Mouse (Mus musculus) testis, adult 2 months (tissue): ENCODE results near the gene Purb. TPM values are rescaled to one million over a fixed set of nuclear protein-coding genes. Genes with fewer than 3 reads are reported as not detected.

Source experiments
- H3K27ac ChIP-seq: fragments of 200-500 bp; 2 replicates; pipeline ENCODE4 v1.5.1; 2012; ENCODE audit warnings: low read depth, low read length; ENCODE audit not compliant: control insufficient read depth, insufficient read depth
- H3K27me3 ChIP-seq: fragments of 200-500 bp; 2 replicates; pipeline ENCODE4 v1.6.1; 2012; ENCODE audit warnings: mild to moderate bottlenecking, low read length, moderate library complexity; ENCODE audit not compliant: control insufficient read depth, insufficient read depth
- H3K36me3 ChIP-seq: fragments of 200-500 bp; 2 replicates; pipeline ENCODE4 v1.6.1; 2012; ENCODE audit warnings: mild to moderate bottlenecking, low read length; ENCODE audit not compliant: control insufficient read depth, insufficient read depth
- H3K4me1 ChIP-seq: fragments of 200-500 bp; 2 replicates; pipeline ENCODE4 v1.6.1; 2012; ENCODE audit warnings: low read length; ENCODE audit not compliant: control insufficient read depth, insufficient read depth
- H3K4me3 ChIP-seq: fragments of 200-500 bp; 2 replicates; pipeline ENCODE4 v1.5.1; 2012; ENCODE audit warnings: low read depth, mild to moderate bottlenecking, low read length, moderate library complexity, mixed read lengths; ENCODE audit not compliant: control insufficient read depth
- CTCF ChIP-seq: fragments of 200-500 bp; IDR thresholded peaks from 2 replicates; pipeline ENCODE4 v1.5.1; 2012; ENCODE audit warnings: low read depth, mild to moderate bottlenecking, inconsistent platforms, low read length, moderate library complexity; ENCODE audit not compliant: control insufficient read depth, insufficient read depth, insufficient replicate concordance
- POLR2A ChIP-seq: fragments of 200-500 bp; IDR thresholded peaks from 2 replicates; pipeline ENCODE4 v1.6.1; 2012; ENCODE audit warnings: low read depth, mild to moderate bottlenecking, inconsistent platforms, low read length, moderate library complexity; ENCODE audit not compliant: control insufficient read depth
- polyA plus RNA-seq: library from polyadenylated mRNA; depleted of rRNA; stranded (reverse); fragments of >200 nt; gene quantifications from 2 replicates; pipeline ENCODE4 v1.2.3, GENCODE M21; 2012

Purb gene
- polyA plus RNA-seq, 1 experiment = 6.0 TPM

DNA sequence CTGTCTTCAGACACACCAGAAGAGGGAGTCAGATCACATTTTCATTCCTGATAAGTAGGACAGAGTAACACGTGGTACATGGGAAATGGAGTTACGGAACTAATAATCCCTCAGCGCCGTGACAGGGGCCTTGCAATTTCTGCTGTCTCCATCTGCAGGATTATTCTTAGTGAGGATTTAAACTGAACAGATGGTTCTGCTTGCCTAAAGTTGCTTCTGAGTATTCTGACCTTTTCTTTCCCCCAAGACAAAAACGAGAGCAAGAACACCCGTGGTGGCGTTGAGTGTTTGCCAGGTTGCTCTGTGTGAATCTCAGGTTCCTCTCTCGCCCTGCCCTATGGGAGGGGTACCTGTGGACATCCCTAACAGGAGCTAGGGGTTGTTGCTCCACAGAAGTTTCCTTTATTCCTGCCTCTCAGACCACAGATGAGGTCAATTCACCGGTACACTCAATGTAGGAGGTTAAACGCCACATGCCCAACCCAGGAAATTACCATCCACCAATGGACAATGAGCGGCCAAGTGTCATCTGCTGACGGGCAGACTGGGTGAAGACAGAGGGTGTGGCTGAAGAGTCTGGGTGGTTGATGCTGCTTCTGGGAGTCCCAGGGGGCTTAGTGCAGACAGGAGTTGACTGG, 21.7 kb upstream of the Purb start:
- TF ChIP-seq CTCF = no peak
- TF ChIP-seq POLR2A = no peak
- H3K27ac ChIP-seq = no peak overlapping the region
- H3K27me3 ChIP-seq = no peaks in the 10 kb centered on the region
- no peak overlapping the region for H3K4me3 ChIP-seq
- H3K4me1 ChIP-seq = no peaks in the 10 kb centered on the region
- H3K36me3 ChIP-seq = no peaks in the 10 kb centered on the region

DNA sequence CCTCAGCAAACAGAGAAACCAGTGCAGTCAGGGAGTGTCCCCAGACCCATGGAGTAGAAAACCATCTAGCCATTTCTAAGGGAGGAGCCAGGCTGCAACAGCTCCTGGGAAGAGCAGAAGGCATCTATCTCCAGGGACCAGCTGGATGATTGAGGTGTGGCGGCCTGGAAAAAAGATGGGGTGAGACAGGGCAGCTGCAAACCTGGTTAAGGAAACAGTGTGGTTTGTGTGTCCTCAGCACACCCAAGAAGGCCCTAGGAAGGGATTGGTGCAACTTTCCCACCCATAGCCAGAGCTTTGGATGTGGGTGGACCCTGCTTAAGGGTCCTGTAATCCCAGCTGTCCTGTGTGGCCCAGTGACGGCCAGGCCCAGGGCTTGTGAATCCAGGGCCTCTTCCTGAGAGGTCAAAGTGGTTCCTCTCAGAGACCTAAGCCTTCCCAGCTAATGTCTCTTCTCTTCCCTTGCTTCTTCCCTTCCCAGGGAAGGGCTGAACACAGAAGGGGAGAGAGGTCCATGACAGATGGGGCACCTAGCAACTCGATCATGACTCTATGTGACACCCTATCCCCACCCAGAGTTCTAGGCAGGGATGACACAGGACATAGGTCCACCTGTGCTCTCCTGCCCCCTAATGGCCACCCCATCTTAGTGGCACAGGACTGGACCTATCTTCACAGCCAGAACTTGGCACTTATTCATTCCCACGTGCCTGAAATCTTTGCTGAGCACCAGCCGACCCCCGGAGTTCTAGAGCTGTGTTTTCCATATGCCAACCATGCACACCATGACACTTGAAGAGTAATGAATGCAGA, 14.2 kb upstream of the Purb start:
- Histone ChIP-seq H3K27ac (no peak overlapping the region), H3K4me1 (peaks cover 3% of the 10 kb centered on the region; the same call in 1 of the 2 replicates), H3K27me3 (no peaks in the 10 kb centered on the region), H3K36me3 (no peaks in the 10 kb centered on the region), H3K4me3 (no peak overlapping the region)
- TF ChIP-seq POLR2A = no peak
- peak; percentile 44; the same call in 1 of the 2 replicates for TF ChIP-seq CTCF

DNA sequence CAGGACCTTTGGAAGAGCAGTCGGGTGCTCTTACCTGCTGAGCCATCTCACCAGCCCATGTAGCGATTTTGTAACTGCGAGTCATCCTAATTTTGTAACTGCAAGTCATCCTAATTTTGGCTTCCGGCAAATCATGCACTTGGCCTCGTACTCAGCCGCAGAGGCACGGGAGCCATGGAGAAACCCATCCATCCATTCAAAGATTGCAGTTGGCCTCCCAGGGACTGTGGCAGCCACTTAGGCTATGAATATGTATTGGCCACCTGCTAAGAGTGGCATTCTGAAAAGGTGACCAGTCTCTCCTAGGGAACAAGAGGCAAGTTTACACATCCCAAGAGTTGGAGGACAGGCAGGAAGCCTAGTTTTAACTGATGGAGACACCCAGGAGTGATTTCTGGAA, 13.5 kb upstream of the Purb start:
- H3K4me1 ChIP-seq = peaks cover 3% of the 10 kb centered on the region; the same call in 1 of the 2 replicates
- no peaks in the 10 kb centered on the region for H3K27me3 ChIP-seq
- no peak overlapping the region for H3K4me3 ChIP-seq
- no peak for TF ChIP-seq CTCF
- no peak for TF ChIP-seq POLR2A
- H3K36me3 ChIP-seq = no peaks in the 10 kb centered on the region
- no peak overlapping the region for H3K27ac ChIP-seq

DNA sequence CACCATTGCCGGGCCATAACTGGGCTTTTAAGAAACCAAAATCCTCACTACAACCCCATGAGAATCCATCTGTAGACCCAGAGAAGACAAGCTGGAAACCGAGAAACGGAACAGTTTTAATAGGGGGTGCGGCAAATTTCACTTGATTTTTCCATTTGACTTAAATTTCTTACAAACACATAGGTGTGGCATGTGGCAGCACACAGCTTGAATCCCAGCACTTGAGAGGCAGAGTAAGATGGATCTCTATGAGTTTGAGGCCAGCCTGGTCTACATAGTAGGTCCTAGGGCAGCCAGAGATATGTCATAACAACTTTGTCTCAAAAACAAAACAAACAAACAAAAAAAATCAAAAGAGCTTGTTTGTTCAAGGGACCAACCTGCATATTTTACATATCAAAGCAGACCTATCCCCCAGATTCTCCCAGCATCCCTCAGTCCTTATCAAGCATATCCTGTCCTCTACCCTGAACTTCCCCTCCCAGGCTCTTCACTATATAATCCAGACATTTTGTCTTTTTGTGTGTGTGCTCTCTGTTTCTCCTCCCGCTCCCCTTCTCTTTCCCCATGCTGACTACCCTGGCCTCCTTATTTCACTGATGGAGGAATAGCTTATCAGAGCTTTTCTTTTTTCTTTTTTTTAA, 12.4 kb upstream of the Purb start:
- no peak overlapping the region for H3K4me3 ChIP-seq
- H3K4me1 ChIP-seq = peaks cover 3% of the 10 kb centered on the region; the same call in 1 of the 2 replicates
- TF ChIP-seq CTCF (no peak), POLR2A (no peak)
- no peak overlapping the region for H3K27ac ChIP-seq
- no peaks in the 10 kb centered on the region for H3K36me3 ChIP-seq
- H3K27me3 ChIP-seq = no peaks in the 10 kb centered on the region

DNA sequence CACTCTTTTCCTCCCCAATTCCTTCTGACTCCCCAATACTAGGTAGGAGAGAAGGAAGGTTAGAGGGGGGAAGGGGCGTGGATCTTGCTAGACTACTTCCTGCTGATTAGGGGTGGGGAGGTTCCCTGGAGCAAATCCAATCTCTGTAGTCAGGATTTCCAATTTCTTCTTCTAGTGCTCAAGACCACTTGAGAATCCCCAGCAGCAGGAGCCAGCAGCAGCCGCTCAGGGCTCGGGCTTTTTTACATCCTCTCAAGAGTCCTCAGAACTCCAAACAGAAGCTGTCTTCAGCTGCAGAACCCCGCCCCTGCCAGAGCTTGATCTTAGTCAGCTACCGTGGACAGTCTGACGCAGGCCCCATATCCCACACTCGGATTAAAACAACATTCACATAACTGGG, 11.8 kb upstream of the Purb start:
- Histone ChIP-seq H3K27ac (no peak overlapping the region), H3K27me3 (no peaks in the 10 kb centered on the region), H3K4me1 (peaks cover 3% of the 10 kb centered on the region; the same call in 1 of the 2 replicates), H3K4me3 (no peak overlapping the region), H3K36me3 (no peaks in the 10 kb centered on the region)
- TF ChIP-seq CTCF (no peak), POLR2A (no peak)

DNA sequence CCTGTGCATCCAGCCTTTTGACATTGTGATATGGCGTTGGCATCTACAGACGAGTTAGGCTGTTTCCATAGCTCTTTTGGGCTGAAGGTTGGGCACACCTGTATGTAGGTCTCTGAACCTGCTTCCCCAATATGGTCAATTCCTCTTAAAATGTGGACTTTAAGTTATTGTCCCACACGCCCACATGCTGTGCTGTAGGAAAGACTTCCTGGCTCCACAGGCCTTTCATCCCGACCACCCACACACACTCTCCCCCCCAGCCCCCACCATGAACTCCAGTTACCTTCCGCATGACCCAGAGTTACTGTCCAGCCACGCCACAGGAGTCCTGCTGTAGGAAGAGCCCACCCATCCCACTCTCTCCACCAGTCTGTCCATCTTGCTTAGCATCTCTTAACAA, 11.2 kb upstream of the Purb start:
- no peak overlapping the region for H3K4me3 ChIP-seq
- H3K36me3 ChIP-seq = no peaks in the 10 kb centered on the region
- no peak overlapping the region for H3K27ac ChIP-seq
- H3K27me3 ChIP-seq = no peaks in the 10 kb centered on the region
- H3K4me1 ChIP-seq = peaks cover 3% of the 10 kb centered on the region; the same call in 1 of the 2 replicates
- TF ChIP-seq POLR2A (no peak), CTCF (no peak)
